Mouse (Mus musculus) embryonic facial prominence, embryonic 12.5 days (tissue): Measurements from ENCODE around the gene Akap9. TPM values are rescaled to one million over a fixed set of nuclear protein-coding genes. Genes with fewer than 3 reads are reported as not detected.
"Not testable (repeated sequence)": the region's sequence is repeated elsewhere in the genome, so short reads cannot be mapped to it uniquely, and the experiment has no call there.

Experiments used
- ATAC-seq: fragments of 200-750 bp; cut with Nextera tagmentation; 2 replicates; pipeline ENCODE4 v1.8.0; 2017; ENCODE audit not compliant: insufficient number of reproducible peaks, insufficient read depth, low FRiP score, low TSS enrichment
- H3K27ac ChIP-seq: fragments of 300-500 bp; sonication (generic); 2 replicates; pipeline ENCODE4 v1.5.1; 2016; ENCODE audit warnings: mild to moderate bottlenecking
- H3K27me3 ChIP-seq: fragments of 300-500 bp; sonication (generic); 2 replicates; pipeline ENCODE4 v1.6.1; 2016; ENCODE audit warnings: mild to moderate bottlenecking, moderate library complexity
- H3K36me3 ChIP-seq: fragments of 300-500 bp; sonication (generic); 2 replicates; pipeline ENCODE4 v1.6.1; 2016; ENCODE audit warnings: mild to moderate bottlenecking
- H3K4me1 ChIP-seq: fragments of 300-500 bp; sonication (generic); 2 replicates; pipeline ENCODE4 v1.6.1; 2016
- H3K4me2 ChIP-seq: fragments of 300-500 bp; sonication (generic); replicated peaks from 2 replicates; pipeline ENCODE4 v1.6.1; 2016; ENCODE audit warnings: mild to moderate bottlenecking, moderate library complexity
- H3K4me3 ChIP-seq: fragments of 300-500 bp; sonication (generic); 2 replicates; pipeline ENCODE4 v1.5.1; 2016; ENCODE audit warnings: mild to moderate bottlenecking
- H3K9ac ChIP-seq: fragments of 300-500 bp; sonication (generic); 2 replicates; pipeline ENCODE4 v1.6.1; 2016; ENCODE audit warnings: mild to moderate bottlenecking, moderate library complexity
- H3K9me3 ChIP-seq: fragments of 300-500 bp; sonication (generic); 2 replicates; pipeline ENCODE4 v1.6.1; 2016; ENCODE audit warnings: mild to moderate bottlenecking, moderate library complexity
- WGBS: fragments of 180-500 bp; shearing (Covaris S2); methylation state at CpG from one replicate; pipeline ENCODE4 v1.1.7; 2016; 5-methylcytosine and 5-hydroxymethylcytosine counted together
- polyA plus RNA-seq: library from polyadenylated mRNA; unstranded; fragments of >200 nt; fragmentation: Nextera tagmentation; extraction: Ambion mirVana; gene quantifications from 2 replicates; pipeline ENCODE4 v1.2.1, GENCODE M21; 2016

Akap9 gene
- polyA plus RNA-seq, 1 experiment from 2014 or later: 178 TPM

- peak; percentile 97 for ATAC-seq
- Histone ChIP-seq H3K9me3 (no peaks in the 10 kb centered on the region), H3K27ac (peak within 1 kb of the TSS; percentile 96), H3K4me2 (peak within 1 kb of the TSS; percentile 71), H3K27me3 (no peaks in the 10 kb centered on the region), H3K4me3 (peak within 1 kb of the TSS; percentile 91), H3K36me3 (peaks cover 27% of the 10 kb centered on the region), H3K9ac (peak within 1 kb of the TSS; percentile 88), H3K4me1 (peaks cover 7% of the 10 kb centered on the region)
- WGBS: under 1% methylated on average over 59 of the region's 59 CpGs
These were observed 176.6 kb downstream of the Akap9 start, which contains the start of gene Cyp51 for GRCm38 (mm10) chr5:4104341-4105040. TSS of gene Cyp51 (minus strand) at chr5:4104746.

DNA sequence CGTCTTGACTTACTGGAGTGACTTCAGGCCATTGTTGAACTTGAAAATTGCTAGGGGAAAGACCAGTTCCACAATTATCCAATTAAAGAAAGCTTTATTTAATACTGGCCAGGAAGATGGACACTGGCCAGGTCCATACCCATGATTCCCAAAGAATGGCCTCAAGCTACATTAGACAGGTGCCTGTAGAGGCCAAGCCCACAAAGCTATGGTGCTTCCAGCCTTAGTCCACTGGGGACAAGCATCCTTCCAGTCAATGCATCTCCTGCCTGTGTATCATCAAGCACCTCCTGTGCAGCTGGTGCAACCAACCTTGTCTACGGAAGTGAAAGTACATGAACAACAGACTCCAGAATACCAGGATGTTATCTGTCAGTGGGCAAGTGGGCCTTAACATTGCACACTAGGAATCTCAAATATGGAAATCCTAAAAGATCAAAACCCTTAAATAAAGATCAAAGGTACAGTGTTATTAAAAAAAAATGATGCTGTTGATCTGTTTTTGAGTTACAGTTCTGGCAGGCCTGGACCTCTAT is 177.9 kb downstream of the Akap9 start:
- Histone ChIP-seq H3K27ac (no peak overlapping the region), H3K4me3 (no peak overlapping the region), H3K9ac (no peak overlapping the region), H3K27me3 (no peaks in the 10 kb centered on the region), H3K4me2 (no peak overlapping the region), H3K4me1 (peaks cover 7% of the 10 kb centered on the region), H3K9me3 (no peaks in the 10 kb centered on the region), H3K36me3 (peaks cover 17% of the 10 kb centered on the region)
- WGBS: 91% methylated on average over 2 of the region's 2 CpGs
- no peak for ATAC-seq

GRCm38 (mm10) chr5:4107056-4107455 is 179.2 kb downstream of the Akap9 start:
- WGBS: 53% methylated on average over 7 of the region's 7 CpGs
- not testable (repeated sequence) for H3K4me3 ChIP-seq, H3K27ac ChIP-seq

GRCm38 (mm10) chr5:4112570-4113098 is 184.8 kb downstream of the Akap9 start:
- WGBS: 96% methylated on average over 5 of the region's 5 CpGs

More at GRCm38 (mm10) chr5:4107056-4107455, 179.2 kb downstream of the Akap9 start:
- not testable (repeated sequence) for H3K4me1 ChIP-seq, ATAC-seq, H3K9me3 ChIP-seq, H3K4me2 ChIP-seq, H3K36me3 ChIP-seq, H3K27me3 ChIP-seq, H3K9ac ChIP-seq

More at GRCm38 (mm10) chr5:4112570-4113098, 184.8 kb downstream of the Akap9 start:
- Histone ChIP-seq H3K36me3 (no peaks in the 10 kb centered on the region), H3K27ac (no peak overlapping the region), H3K9me3 (no peaks in the 10 kb centered on the region), H3K9ac (no peak overlapping the region), H3K4me1 (no peaks in the 10 kb centered on the region), H3K4me2 (no peak overlapping the region), H3K4me3 (no peak overlapping the region), H3K27me3 (no peaks in the 10 kb centered on the region)
- no peak for ATAC-seq

Other genes with a start within 250 kb of the Akap9 start
- 16.2 and 19.1 TPM in 2 replicates for gene Ankib1, start 125.1 kb upstream of the Akap9 start, polyA plus RNA-seq
- gene Krit1, start 124.9 kb upstream of the Akap9 start, polyA plus RNA-seq: 67.0 and 68.9 TPM in 2 replicates
- gene Lrrd1, start 82.9 kb upstream of the Akap9 start, polyA plus RNA-seq: 0.11 and 0.14 TPM in 2 replicates
- gene Mterf1a, start 34.1 kb upstream of the Akap9 start, polyA plus RNA-seq: 9.0 and 9.2 TPM in 2 replicates
- gene Cyp51, start 176.7 kb downstream of the Akap9 start, polyA plus RNA-seq: 86.4 and 105 TPM in 2 replicates